20 mouse cellular contexts compared by ENCODE assay signal in genomic region chr5:77178976-77179375, GRCm38 (mm10). TPM values are rescaled to one million over a fixed set of nuclear protein-coding genes. Genes with fewer than 3 reads are reported as not detected.
DNase-seq lines count a peak whose midpoint lies in the region; ATAC-seq lines count a peak whose summit lies in the region.
"Had no signal": no experiment of that assay in that cellular context is flagged by ENCODE, and none has a peak within 500 bp of the region (broad histone marks: within the 10 kb centered on the region; RNA-seq: fewer than 3 reads in every experiment).

No protein-coding gene starts in this region.

- no peak for ATAC-seq in heart, embryonic 11.5 days (replicated peaks; ENCODE audit: insufficient number of reproducible peaks, low FRiP score, low TSS enrichment)
- ATAC-seq: forebrain, embryonic 14.5 days; forebrain, embryonic 16.5 days had no signal

- WGBS in heart, embryonic 11.5 days (ENCODE audit: insufficient replicate concordance) = 84% methylated on average over 1 of the region's 1 CpGs

- peak; percentile 64 for DNase-seq in heart, adult 11 months
- DNase-seq in gonadal fat pad, adult 2 months (ENCODE audit: low read depth) = peak; percentile 80
- no peak for DNase-seq in embryo, embryonic 10 days (ENCODE audit: low spot score)
- no peak for DNase-seq in testis, postnatal 14 days (ENCODE audit: low spot score)
- DNase-seq: adrenal gland, adult 2 months; adrenal gland, postnatal 10 days; adrenal gland, postnatal 25 days; cerebellum, adult 11 months; cerebellum, adult 18-20 months; cerebellum, adult 8-10 months; cerebellum, adult 9-11 months; cerebellum, postnatal 14 days; cerebellum, postnatal 36 days had no signal

- H3K27ac ChIP-seq in heart, embryonic 11.5 days (ENCODE audit: low read depth, low read length) = no peak overlapping the region
- H3K27ac ChIP-seq: forebrain, embryonic 10.5 days; forebrain, embryonic 12.5 days had no signal

- no peaks in the 10 kb centered on the region for H3K27me3 ChIP-seq in heart, embryonic 11.5 days (ENCODE audit: control insufficient read depth, insufficient read depth, low read length)
- H3K27me3 ChIP-seq: embryonic facial prominence, embryonic 13.5 days; forebrain, embryonic 12.5 days had no signal

- H3K9ac ChIP-seq in heart, embryonic 11.5 days (ENCODE audit: low read depth, low read length) = no peak overlapping the region
- H3K9ac ChIP-seq: embryonic facial prominence, embryonic 13.5 days; forebrain, embryonic 12.5 days had no signal

- no peak overlapping the region for H3K4me3 ChIP-seq in heart, embryonic 11.5 days (ENCODE audit: low read depth, low read length)
- H3K4me3 ChIP-seq: embryonic facial prominence, embryonic 13.5 days; forebrain, embryonic 10.5 days; forebrain, embryonic 12.5 days had no signal

- H3K36me3 ChIP-seq in heart, embryonic 11.5 days (ENCODE audit: control insufficient read depth, insufficient read depth, low read length) = no peaks in the 10 kb centered on the region
- H3K36me3 ChIP-seq: embryonic facial prominence, embryonic 13.5 days; forebrain, embryonic 10.5 days; forebrain, embryonic 12.5 days had no signal

- no peak overlapping the region for H3K4me2 ChIP-seq in heart, embryonic 11.5 days
- H3K4me2 ChIP-seq: embryonic facial prominence, embryonic 13.5 days; forebrain, embryonic 12.5 days had no signal

- no peaks in the 10 kb centered on the region for H3K9me3 ChIP-seq in heart, embryonic 11.5 days (replicated peaks; ENCODE audit: control insufficient read depth, low read length)
- H3K9me3 ChIP-seq: embryonic facial prominence, embryonic 13.5 days; forebrain, embryonic 10.5 days; forebrain, embryonic 12.5 days had no signal

- H3K4me1 ChIP-seq in heart, embryonic 11.5 days (ENCODE audit: control insufficient read depth, insufficient read depth, low read length) = peaks cover 5% of the 10 kb centered on the region
- H3K4me1 ChIP-seq: forebrain, embryonic 10.5 days; forebrain, embryonic 12.5 days had no signal

RNA-seq across cellular contexts. Expression of gene Spink2, which starts 32.3 kb away (rescaled TPM):
- 7.3 and 9.1 TPM in 2 replicates for polyA plus RNA-seq in heart, embryonic 11.5 days (2014; fragmentation: Nextera tagmentation; extraction: Ambion mirVana)
- 693 and 1,083 TPM in 2 replicates for polyA plus RNA-seq in gonadal fat pad, adult 2 months (2012; rRNA removed)
- polyA plus RNA-seq: adrenal gland, adult 2 months; C2C12 had no signal

Comparison
In these comparisons a context has a peak if more than half of its experiments do, and no peak if none do; other contexts are left out.
1. DNase-seq: peak in heart, adult 11 months (single experiment) and gonadal fat pad, adult 2 months (single experiment); none in embryo, embryonic 10 days (single experiment) and testis, postnatal 14 days (single experiment).
2. RNA of gene Spink2, which starts 32.3 kb away (polyA plus RNA-seq): 693 to 1,083 TPM in gonadal fat pad, adult 2 months; 7.3 to 9.1 TPM in heart, embryonic 11.5 days; every median in the first group is over 10 times any median in the second.